ENCODE assay signal across 8 mouse cellular contexts in genomic region chr10:99459823-99460361, GRCm38 (mm10).
A peak's percentile ranks its signal among the peaks of the same experiment; 100 is the strongest.
DNase-seq lines count a peak whose midpoint lies in the region; ATAC-seq and TF ChIP-seq lines count a peak whose summit lies in the region.

No protein-coding gene starts in this region.

- ATAC-seq in midbrain, embryonic 11.5 days (ENCODE audit: low FRiP score), result no peak
- no peak for ATAC-seq in midbrain, embryonic 13.5 days
- no peak for ATAC-seq in cerebellum, adult (ENCODE audit: insufficient number of reproducible peaks, low FRiP score, low TSS enrichment)

- no peaks in the 10 kb centered on the region for H3K27me3 ChIP-seq in midbrain, embryonic 11.5 days (ENCODE audit: control insufficient read depth, insufficient read depth, low read length)
- no peaks in the 10 kb centered on the region; the same call in 1 of the 2 replicates for H3K27me3 ChIP-seq in midbrain, embryonic 13.5 days
- H3K27me3 ChIP-seq in thymus, adult 2 months (ENCODE audit: control insufficient read depth, insufficient read depth, low read length), result no peaks in the 10 kb centered on the region; the same call in 1 of the 2 replicates

- H3K4me3 ChIP-seq in midbrain, embryonic 11.5 days (ENCODE audit: low read depth, low read length), result no peak overlapping the region
- no peak overlapping the region for H3K4me3 ChIP-seq in midbrain, embryonic 13.5 days (replicated peaks)
- H3K4me3 ChIP-seq in thymus, adult 2 months (ENCODE audit: control insufficient read depth, insufficient read depth, low read length), result peak overlapping the region; percentile 32

- H3K4me2 ChIP-seq in midbrain, embryonic 11.5 days, result no peak overlapping the region
- no peak overlapping the region for H3K4me2 ChIP-seq in midbrain, embryonic 13.5 days (replicated peaks)

- TF ChIP-seq CTCF in thymus, adult 2 months (IDR thresholded peaks at IDR 0.05; ENCODE audit: borderline replicate concordance, control insufficient read depth, extremely low read depth, insufficient read depth, low read length, poor library complexity), result no peak

- peaks cover 11% of the 10 kb centered on the region for H3K4me1 ChIP-seq in midbrain, embryonic 11.5 days (ENCODE audit: control insufficient read depth, insufficient read depth, low read length)
- peaks cover 12% of the 10 kb centered on the region for H3K4me1 ChIP-seq in midbrain, embryonic 13.5 days (replicated peaks)
- peaks cover 26% of the 10 kb centered on the region for H3K4me1 ChIP-seq in thymus, adult 2 months (replicated peaks; ENCODE audit: control insufficient read depth, insufficient read depth, low read length)

- DNase-seq in midbrain, embryonic 11.5 days (ENCODE audit: low spot score, missing footprints), result peak; percentile 89
- peak; percentile 28 for DNase-seq in adrenal gland, adult 8-10 months
- DNase-seq in gonadal fat pad, adult 2 months (ENCODE audit: low read depth), result peak; percentile 95
- DNase-seq in kidney, adult 8-10 months, result peak; percentile 17 to 46
- DNase-seq in lung, postnatal 36 days, result peak; percentile 78
- peak; percentile 65 for DNase-seq in thymus, adult 2 months

- TF ChIP-seq POLR2A in thymus, adult 2 months (IDR thresholded peaks at IDR 0.05; ENCODE audit: control insufficient read depth, extremely low read depth, insufficient read depth, low read length, poor library complexity), result no peak

- H3K36me3 ChIP-seq in midbrain, embryonic 11.5 days (ENCODE audit: control insufficient read depth, insufficient read depth, low read length), result no peaks in the 10 kb centered on the region
- H3K36me3 ChIP-seq in midbrain, embryonic 13.5 days, result no peaks in the 10 kb centered on the region
- H3K36me3 ChIP-seq in thymus, adult 2 months (ENCODE audit: control insufficient read depth, insufficient read depth, low read length), result no peaks in the 10 kb centered on the region

- no peak overlapping the region for H3K9ac ChIP-seq in midbrain, embryonic 11.5 days (ENCODE audit: low read length)
- no peak overlapping the region for H3K9ac ChIP-seq in midbrain, embryonic 13.5 days (replicated peaks)

- WGBS in midbrain, embryonic 11.5 days, result 42% methylated on average over 10 of the region's 10 CpGs
- WGBS in midbrain, embryonic 13.5 days, result 48% methylated on average over 10 of the region's 10 CpGs
- WGBS in thymus, adult 2 months, result 3% methylated on average over 10 of the region's 10 CpGs

- no peak overlapping the region for H3K27ac ChIP-seq in midbrain, embryonic 11.5 days (ENCODE audit: low read depth, low read length)
- no peak overlapping the region for H3K27ac ChIP-seq in midbrain, embryonic 13.5 days
- H3K27ac ChIP-seq in thymus, adult 2 months (ENCODE audit: control insufficient read depth, insufficient read depth, low read length), result peak overlapping the region; percentile 54

- H3K9me3 ChIP-seq in midbrain, embryonic 11.5 days (ENCODE audit: control insufficient read depth, low read length), result no peaks in the 10 kb centered on the region
- H3K9me3 ChIP-seq in midbrain, embryonic 13.5 days, result no peaks in the 10 kb centered on the region

Comparison
In these comparisons a context has a peak if more than half of its experiments do, and no peak if none do; other contexts are left out.
1. DNase-seq: peak in every context shown above with its lines; median percentile 95 in gonadal fat pad, adult 2 months; 89 in midbrain, embryonic 11.5 days; 78 in lung, postnatal 36 days; 65 in thymus, adult 2 months; 32 in kidney, adult 8-10 months; 28 in adrenal gland, adult 8-10 months.